Comparison of ENCODE assay signal across 10 mouse cellular contexts in the genomic region with DNA sequence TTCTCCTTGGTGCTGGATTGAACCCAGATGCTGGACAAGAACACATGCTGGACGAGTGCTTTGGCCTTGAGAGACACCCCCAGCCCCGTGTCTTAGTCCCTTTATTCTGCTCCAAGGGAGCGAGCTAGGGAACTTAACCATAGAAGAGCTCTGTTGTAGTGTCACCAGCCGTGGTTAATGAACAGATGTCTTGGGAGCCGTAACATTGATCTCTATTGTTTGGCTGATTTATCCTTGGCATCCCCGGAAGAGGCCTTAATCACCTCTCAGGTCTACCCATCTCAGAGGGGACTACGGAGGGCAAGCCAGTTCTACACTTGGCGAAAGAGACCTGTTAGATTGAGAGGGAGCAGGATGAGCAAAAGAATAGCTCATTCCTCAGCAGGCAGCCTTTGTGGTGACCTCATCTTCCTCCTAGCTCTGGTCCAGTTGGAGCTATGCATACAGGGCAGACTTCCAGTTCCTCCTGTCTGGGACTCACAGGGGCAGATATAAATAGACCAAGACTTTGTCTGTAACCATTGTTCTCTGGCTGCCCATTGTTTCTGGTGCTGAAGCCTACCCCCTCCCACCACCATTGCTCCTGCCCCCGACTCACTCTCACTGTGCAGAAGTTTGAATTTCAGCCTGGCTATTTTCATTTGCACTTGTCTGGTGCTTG.
A peak's percentile ranks its signal among the peaks of the same experiment; 100 is the strongest.
DNase-seq lines count a peak whose midpoint lies in the region; ATAC-seq and TF ChIP-seq lines count a peak whose summit lies in the region.
"Had no signal": no experiment of that assay in that cellular context is flagged by ENCODE, and none has a peak within 500 bp of the region (broad histone marks: within the 10 kb centered on the region; RNA-seq: fewer than 3 reads in every experiment).

No protein-coding gene starts in this region.

- ATAC-seq in forebrain, embryonic 15.5 days (replicated peaks), result no peak
- ATAC-seq in forebrain, embryonic 16.5 days, result peak; percentile 50; the same call in 1 of the 2 replicates
- peak; percentile 50 for ATAC-seq in hindbrain, embryonic 15.5 days (ENCODE audit: low FRiP score, low read depth)
- peak; percentile 85 for ATAC-seq in lung, postnatal 0 days
- no peak for ATAC-seq in CD4-positive, CD25-positive, alpha-beta regulatory T cell, adult 4 months

- peaks cover 72% of the 10 kb centered on the region for H3K4me1 ChIP-seq in forebrain, embryonic 10.5 days
- peaks cover 18% of the 10 kb centered on the region for H3K4me1 ChIP-seq in forebrain, embryonic 15.5 days
- peaks cover 7% of the 10 kb centered on the region for H3K4me1 ChIP-seq in forebrain, embryonic 16.5 days (replicated peaks; ENCODE audit: control insufficient read depth, insufficient read depth, low read length)
- peaks cover 19% of the 10 kb centered on the region for H3K4me1 ChIP-seq in hindbrain, embryonic 15.5 days (replicated peaks)
- peaks cover 34% of the 10 kb centered on the region for H3K4me1 ChIP-seq in lung, postnatal 0 days (ENCODE audit: insufficient read depth, low read depth, low read length)

- H3K36me3 ChIP-seq in forebrain, embryonic 10.5 days (replicated peaks), result no peaks in the 10 kb centered on the region
- no peaks in the 10 kb centered on the region for H3K36me3 ChIP-seq in forebrain, embryonic 15.5 days
- H3K36me3 ChIP-seq in forebrain, embryonic 16.5 days (ENCODE audit: control insufficient read depth, insufficient read depth), result no peaks in the 10 kb centered on the region
- H3K36me3 ChIP-seq in hindbrain, embryonic 15.5 days, result no peaks in the 10 kb centered on the region
- no peaks in the 10 kb centered on the region for H3K36me3 ChIP-seq in lung, postnatal 0 days (ENCODE audit: insufficient read depth, low read length)
- H3K36me3 ChIP-seq: embryonic facial prominence, embryonic 13.5 days had no signal

- no peak overlapping the region for H3K4me2 ChIP-seq in forebrain, embryonic 15.5 days (replicated peaks)
- H3K4me2 ChIP-seq in forebrain, embryonic 16.5 days (ENCODE audit: low read length), result no peak overlapping the region
- no peak overlapping the region for H3K4me2 ChIP-seq in hindbrain, embryonic 15.5 days
- no peak overlapping the region for H3K4me2 ChIP-seq in lung, postnatal 0 days (replicated peaks; ENCODE audit: low read depth, low read length)
- H3K4me2 ChIP-seq: embryonic facial prominence, embryonic 13.5 days had no signal

- no peak; the same call in none of the 2 replicates for TF ChIP-seq EP300 in lung, postnatal 0 days (IDR thresholded peaks at IDR 0.05)

- no peak overlapping the region for H3K9ac ChIP-seq in forebrain, embryonic 15.5 days (replicated peaks)
- H3K9ac ChIP-seq in forebrain, embryonic 16.5 days (replicated peaks; ENCODE audit: low read depth, low read length), result no peak overlapping the region
- H3K9ac ChIP-seq in hindbrain, embryonic 15.5 days, result no peak overlapping the region
- H3K9ac ChIP-seq in lung, postnatal 0 days (replicated peaks; ENCODE audit: low read depth), result no peak overlapping the region
- H3K9ac ChIP-seq: embryonic facial prominence, embryonic 13.5 days had no signal

- WGBS in forebrain, embryonic 10.5 days, result 21% methylated on average over 9 of the region's 9 CpGs
- WGBS in forebrain, embryonic 15.5 days, result 9% methylated on average over 9 of the region's 9 CpGs
- 12% methylated on average over 9 of the region's 9 CpGs for WGBS in forebrain, embryonic 16.5 days
- WGBS in hindbrain, embryonic 15.5 days, result 9% methylated on average over 9 of the region's 9 CpGs
- 39% methylated on average over 9 of the region's 9 CpGs for WGBS in lung, postnatal 0 days

- no peak for DNase-seq in forebrain, embryonic 10.5 days (ENCODE audit: extremely low spot score, low spot score)
- DNase-seq in brain, adult 2 months (ENCODE audit: low read depth, low spot score), result peak; percentile 88
- DNase-seq in lung, postnatal 0 days (ENCODE audit: low spot score), result peak; percentile 87
- no peak for DNase-seq in left cerebral cortex, adult 18-20 months (ENCODE audit: low spot score in 2 of 2)

- peaks cover 65% of the 10 kb centered on the region for H3K27me3 ChIP-seq in forebrain, embryonic 10.5 days (ENCODE audit: poor library complexity, severe bottlenecking)
- H3K27me3 ChIP-seq in forebrain, embryonic 15.5 days, result 0 out of 2 replicates have a peak, but pooled peaks cover 3% of the 10 kb centered on the region
- no peaks in the 10 kb centered on the region for H3K27me3 ChIP-seq in forebrain, embryonic 16.5 days (replicated peaks; ENCODE audit: control insufficient read depth, insufficient read depth, low read length)
- no peaks in the 10 kb centered on the region; the same call in 1 of the 2 replicates for H3K27me3 ChIP-seq in hindbrain, embryonic 15.5 days
- H3K27me3 ChIP-seq in lung, postnatal 0 days (replicated peaks; ENCODE audit: insufficient read depth, low read length), result no peaks in the 10 kb centered on the region
- H3K27me3 ChIP-seq: embryonic facial prominence, embryonic 13.5 days had no signal

- H3K27ac ChIP-seq in forebrain, embryonic 10.5 days, result peak overlapping the region; percentile 41; the same call in 1 of the 2 replicates
- no peak overlapping the region for H3K27ac ChIP-seq in forebrain, embryonic 15.5 days (replicated peaks)
- H3K27ac ChIP-seq in forebrain, embryonic 16.5 days (ENCODE audit: low read length), result no peak overlapping the region
- 0 out of 2 replicates have a peak overlapping the region, but pooled peaks have one; percentile 40 for H3K27ac ChIP-seq in hindbrain, embryonic 15.5 days (replicated peaks)
- peak overlapping the region; percentile 82 for H3K27ac ChIP-seq in lung, postnatal 0 days (ENCODE audit: low read length)
- H3K27ac ChIP-seq: embryonic facial prominence, embryonic 13.5 days had no signal

- no peaks in the 10 kb centered on the region; the same call in 1 of the 2 replicates for H3K9me3 ChIP-seq in forebrain, embryonic 10.5 days
- no peaks in the 10 kb centered on the region for H3K9me3 ChIP-seq in forebrain, embryonic 15.5 days
- no peaks in the 10 kb centered on the region; the same call in 1 of the 2 replicates for H3K9me3 ChIP-seq in forebrain, embryonic 16.5 days (ENCODE audit: control insufficient read depth, low read length)
- H3K9me3 ChIP-seq in hindbrain, embryonic 15.5 days, result no peaks in the 10 kb centered on the region
- H3K9me3 ChIP-seq in lung, postnatal 0 days (ENCODE audit: low read length), result no peaks in the 10 kb centered on the region
- H3K9me3 ChIP-seq: embryonic facial prominence, embryonic 13.5 days; megakaryocyte, embryonic 14.5 days had no signal

- no peak for TF ChIP-seq CTCF in lung, postnatal 0 days (IDR thresholded peaks at IDR 0.05)

- no peak overlapping the region for H3K4me3 ChIP-seq in forebrain, embryonic 10.5 days
- no peak overlapping the region for H3K4me3 ChIP-seq in forebrain, embryonic 15.5 days
- H3K4me3 ChIP-seq in forebrain, embryonic 16.5 days (replicated peaks; ENCODE audit: low read length), result no peak overlapping the region
- H3K4me3 ChIP-seq in hindbrain, embryonic 15.5 days, result no peak overlapping the region
- no peak overlapping the region for H3K4me3 ChIP-seq in lung, postnatal 0 days (ENCODE audit: low read depth, low read length)
- H3K4me3 ChIP-seq: embryonic facial prominence, embryonic 13.5 days; megakaryocyte, embryonic 14.5 days had no signal

Comparison
In these comparisons a context has a peak if more than half of its experiments do, and no peak if none do; other contexts are left out.
1. H3K27ac ChIP-seq: peak in forebrain, embryonic 10.5 days (single experiment), hindbrain, embryonic 15.5 days (single experiment) and lung, postnatal 0 days (single experiment); none in forebrain, embryonic 15.5 days (single experiment) and forebrain, embryonic 16.5 days (single experiment).
2. ATAC-seq: peak in forebrain, embryonic 16.5 days (single experiment), hindbrain, embryonic 15.5 days (single experiment) and lung, postnatal 0 days (single experiment); none in forebrain, embryonic 15.5 days (single experiment) and CD4-positive, CD25-positive, alpha-beta regulatory T cell, adult 4 months (single experiment).
3. DNase-seq: peak in brain, adult 2 months (single experiment) and lung, postnatal 0 days (single experiment); none in forebrain, embryonic 10.5 days (single experiment) and left cerebral cortex, adult 18-20 months (0 of 2).